Mouse (Mus musculus) spleen, postnatal 4 days (tissue): ENCODE measurements around the gene Papolb.
A peak's percentile ranks its signal among the peaks of the same experiment; 100 is the strongest.

ENCODE experiments used
- DNase-seq, 2 experiments: peaks; one replicate each; pipeline ENCODE4 v3.0.0; 2022; ENCODE audit warnings: low spot score in 2 of 2

Papolb gene

GRCm38 (mm10) chr5:142529915-142530314 lies at the start of gene Papolb:
TSS of gene Papolb (minus strand) at chr5:142530076.
- DNase-seq, result no peak

GRCm38 (mm10) chr5:142578192-142578591 lies 48.3 kb upstream of the Papolb start:
- no peak for DNase-seq

- DNase-seq, result no peak
Measured at GRCm38 (mm10) chr5:142576832-142577231, 47.0 kb upstream of the Papolb start.

GRCm38 (mm10) chr5:142574323-142575057 lies 44.6 kb upstream of the Papolb start:
- DNase-seq, result no peak

- DNase-seq, result no peak
Measured at GRCm38 (mm10) chr5:142564606-142565005, 34.7 kb upstream of the Papolb start.

GRCm38 (mm10) chr5:142560261-142560660 lies 30.4 kb upstream of the Papolb start:
- DNase-seq, result no peak

- DNase-seq, result peak; percentile 63 to 87
Measured at GRCm38 (mm10) chr5:142557397-142558067, 27.7 kb upstream of the Papolb start.

GRCm38 (mm10) chr5:142556721-142557120 lies 26.8 kb upstream of the Papolb start:
- DNase-seq, result no peak

- no peak for DNase-seq
Measured at GRCm38 (mm10) chr5:142555866-142556265, 26.0 kb upstream of the Papolb start.

GRCm38 (mm10) chr5:142550706-142551652 lies 21.1 kb upstream of the Papolb start, which contains the start of gene Radil:
TSS of gene Radil (minus strand) at chr5:142551098.
- DNase-seq, result peak; percentile 84 to 90

- peak in 1 of 2 experiments; percentile 62 for DNase-seq
Measured at GRCm38 (mm10) chr5:142549961-142550705, 20.3 kb upstream of the Papolb start.

- no peak for DNase-seq
Measured at GRCm38 (mm10) chr5:142549441-142549840, 19.6 kb upstream of the Papolb start.

GRCm38 (mm10) chr5:142547066-142547465 lies 17.2 kb upstream of the Papolb start:
- DNase-seq, result no peak

- no peak for DNase-seq
Measured at GRCm38 (mm10) chr5:142546344-142546743, 16.5 kb upstream of the Papolb start.

GRCm38 (mm10) chr5:142545014-142545795 lies 15.3 kb upstream of the Papolb start:
- DNase-seq, result no peak

GRCm38 (mm10) chr5:142537286-142537685 lies 7.4 kb upstream of the Papolb start:
- DNase-seq, result no peak

- DNase-seq, result no peak
Measured at GRCm38 (mm10) chr5:142535388-142535787, 5.5 kb upstream of the Papolb start.

GRCm38 (mm10) chr5:142524711-142525464 lies 5.0 kb downstream of the Papolb start:
- no peak for DNase-seq

- no peak for DNase-seq
Measured at GRCm38 (mm10) chr5:142521195-142521866, 8.5 kb downstream of the Papolb start.
